Mouse (Mus musculus): ENCODE data around the gene Slc25a21.

DNA sequence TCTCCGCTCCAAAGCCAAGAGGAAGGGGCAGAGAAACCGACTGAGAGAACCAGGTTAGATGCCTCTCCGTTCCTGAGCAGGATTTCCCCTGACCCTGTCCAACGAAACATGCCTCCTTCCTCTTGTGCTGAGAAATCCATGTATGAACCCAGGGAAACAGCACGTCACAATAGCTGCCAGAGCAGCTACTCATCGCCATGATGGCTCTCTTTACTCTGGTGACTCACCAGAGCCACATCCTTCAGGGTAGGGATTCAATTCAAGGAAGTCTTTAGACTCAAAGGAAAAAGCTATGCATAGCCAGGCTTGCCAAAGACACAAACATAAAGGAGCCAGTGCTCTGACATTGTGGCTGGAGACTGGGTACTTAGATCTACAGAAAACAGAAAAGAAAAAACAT lies 37.4 kb downstream of the Slc25a21 start:
- TF ChIP-seq POLR2A (IDR thresholded peaks at IDR 0.05; ENCODE audit: low read depth, low read length) (no peak), CTCF (IDR thresholded peaks at IDR 0.05; ENCODE audit: extremely low read depth, insufficient read length, insufficient replicate concordance, low read depth, low read length) (no peak)
